Mouse (Mus musculus): ENCODE measurements around the gene Olfr52.
"Not testable (repeated sequence)": the region's sequence is repeated elsewhere in the genome, so short reads cannot be mapped to it uniquely, and the experiment has no call there.

Olfr52 gene

GRCm38 (mm10) chr2:86185583-86185982 lies at the start of gene Olfr52:
TSS of gene Olfr52 (minus strand) at chr2:86185683.
- no peak for DNase-seq (ENCODE audit: extremely low read depth, insufficient read length, low spot score)

GRCm38 (mm10) chr2:86231301-86231700 lies 45.8 kb upstream of the Olfr52 start, which contains the start of gene Olfr1047:
TSS of gene Olfr1047 (minus strand) at chr2:86231401.
- no peak for DNase-seq (ENCODE audit: extremely low read depth, insufficient read length, low spot score)

GRCm38 (mm10) chr2:86219214-86219613 lies 33.7 kb upstream of the Olfr52 start, which contains the start of gene Olfr1046:
TSS of gene Olfr1046 (minus strand) at chr2:86219314.
- DNase-seq (ENCODE audit: extremely low read depth, insufficient read length, low spot score) = no peak

GRCm38 (mm10) chr2:86202909-86203308 lies 17.4 kb upstream of the Olfr52 start, which contains the start of gene Olfr1045:
TSS of gene Olfr1045 (minus strand) at chr2:86203009.
- DNase-seq (ENCODE audit: extremely low read depth, insufficient read length, low spot score) = no peak

- DNase-seq (ENCODE audit: extremely low read depth, insufficient read length, low spot score) = no peak
Observed at GRCm38 (mm10) chr2:86195863-86196262, 10.4 kb upstream of the Olfr52 start.

- DNase-seq (ENCODE audit: extremely low read depth, insufficient read length, low spot score) = no peak
Observed at GRCm38 (mm10) chr2:86179950-86180349, 5.5 kb downstream of the Olfr52 start.

- DNase-seq (ENCODE audit: extremely low read depth, insufficient read length, low spot score) = no peak
Observed at GRCm38 (mm10) chr2:86177720-86178119, 7.8 kb downstream of the Olfr52 start, which contains the start of gene Olfr1044. TSS of gene Olfr1044 (minus strand) at chr2:86177820.

GRCm38 (mm10) chr2:86175422-86175821 lies 10.1 kb downstream of the Olfr52 start:
- not testable (repeated sequence) for DNase-seq (ENCODE audit: extremely low read depth, insufficient read length, low spot score)

- no peak for DNase-seq (ENCODE audit: extremely low read depth, insufficient read length, low spot score)
Observed at GRCm38 (mm10) chr2:86167422-86167821, 18.1 kb downstream of the Olfr52 start, which contains the start of gene Olfr1043. TSS of gene Olfr1043 (minus strand) at chr2:86167522.

- DNase-seq (ENCODE audit: extremely low read depth, insufficient read length, low spot score) = no peak
Observed at GRCm38 (mm10) chr2:86161738-86162137, 23.7 kb downstream of the Olfr52 start, which contains the start of gene Olfr1042. TSS of gene Olfr1042 (minus strand) at chr2:86161838.

GRCm38 (mm10) chr2:86146632-86147031 lies 38.9 kb downstream of the Olfr52 start, which contains the start of gene Olfr1040:
TSS of gene Olfr1040 (minus strand) at chr2:86146732.
- DNase-seq (ENCODE audit: extremely low read depth, insufficient read length, low spot score) = no peak

- DNase-seq (ENCODE audit: extremely low read depth, insufficient read length, low spot score) = no peak
Observed at GRCm38 (mm10) chr2:86135828-86136227, 49.7 kb downstream of the Olfr52 start, which contains the start of gene Olfr1039. TSS of gene Olfr1039 (minus strand) at chr2:86135928.

All from 3134 (cell line).